Mouse (Mus musculus) hindbrain, embryonic 16.5 days (tissue): ENCODE results near the gene Psma5. TPM values are rescaled to one million over a fixed set of nuclear protein-coding genes. Genes with fewer than 3 reads are reported as not detected.

Experiments used
- ATAC-seq: fragments of 200-750 bp; cut with Nextera tagmentation; 2 replicates; pipeline ENCODE4 v1.8.0; 2017; ENCODE audit warnings: moderate TSS enrichment, moderate library complexity
- H3K27ac ChIP-seq: fragments of 300-500 bp; sonication (generic); 2 replicates; pipeline ENCODE4 v1.5.1; 2014; ENCODE audit warnings: low read depth, mild to moderate bottlenecking, control low read depth, low read length, moderate library complexity
- H3K27me3 ChIP-seq: fragments of 300-500 bp; sonication (generic); replicated peaks from 2 replicates; pipeline ENCODE4 v1.6.1; 2014; ENCODE audit warnings: low read length; ENCODE audit not compliant: control insufficient read depth, insufficient read depth
- H3K36me3 ChIP-seq: fragments of 300-500 bp; sonication (generic); 2 replicates; pipeline ENCODE4 v1.6.1; 2014; ENCODE audit warnings: mild to moderate bottlenecking, low read length, moderate library complexity, mixed read lengths; ENCODE audit not compliant: control insufficient read depth, insufficient read depth
- H3K4me1 ChIP-seq: fragments of 300-500 bp; sonication (generic); 2 replicates; pipeline ENCODE4 v1.6.1; 2014; ENCODE audit warnings: low read depth, low read length; ENCODE audit not compliant: control insufficient read depth, insufficient read depth
- H3K4me2 ChIP-seq: fragments of 300-500 bp; sonication (generic); 2 replicates; pipeline ENCODE4 v1.6.1; 2014; ENCODE audit warnings: mild to moderate bottlenecking, low read length, control low read depth, moderate library complexity
- H3K4me3 ChIP-seq: fragments of 300-500 bp; sonication (generic); 2 replicates; pipeline ENCODE4 v1.5.1; 2014; ENCODE audit warnings: mild to moderate bottlenecking, low read length, control low read depth, moderate library complexity
- H3K9ac ChIP-seq: fragments of 300-500 bp; sonication (generic); 2 replicates; pipeline ENCODE4 v1.6.1; 2014; ENCODE audit warnings: low read depth, mild to moderate bottlenecking, control low read depth, low read length, moderate library complexity
- H3K9me3 ChIP-seq: fragments of 300-500 bp; sonication (generic); 2 replicates; pipeline ENCODE4 v1.6.1; 2014; ENCODE audit warnings: mild to moderate bottlenecking, low read length, moderate library complexity; ENCODE audit not compliant: control insufficient read depth
- WGBS: fragments of 180-500 bp; shearing (Covaris S2); extraction: QIAGEN DNeasy Blood & Tissue Kit; methylation state at CpG from one replicate; pipeline ENCODE4 v1.1.7; 2014; 5-methylcytosine and 5-hydroxymethylcytosine counted together
- polyA plus RNA-seq: library from polyadenylated mRNA; unstranded; fragments of >200 nt; fragmentation: Nextera tagmentation; extraction: Ambion mirVana; gene quantifications from 2 replicates; pipeline ENCODE4 v1.2.1, GENCODE M21; 2015

Psma5 gene
- polyA plus RNA-seq, 1 experiment from 2014 or later, result 246 TPM

- Histone ChIP-seq H3K27me3 (no peaks in the 10 kb centered on the region), H3K36me3 (peaks cover 4% of the 10 kb centered on the region; the same call in 1 of the 2 replicates), H3K4me3 (no peak overlapping the region), H3K9me3 (no peaks in the 10 kb centered on the region), H3K27ac (no peak overlapping the region), H3K9ac (no peak overlapping the region), H3K4me1 (no peaks in the 10 kb centered on the region; the same call in 1 of the 2 replicates), H3K4me2 (no peak overlapping the region)
- WGBS, result 79% methylated on average over 4 of the region's 4 CpGs
- no peak for ATAC-seq
Measured at GRCm38 (mm10) chr3:108313138-108313537, 56.4 kb downstream of the Psma5 start.

GRCm38 (mm10) chr3:108314038-108314675 lies 57.4 kb downstream of the Psma5 start:
- Histone ChIP-seq H3K4me1 (no peaks in the 10 kb centered on the region; the same call in 1 of the 2 replicates), H3K27me3 (no peaks in the 10 kb centered on the region), H3K27ac (no peak overlapping the region), H3K9ac (no peak overlapping the region), H3K9me3 (no peaks in the 10 kb centered on the region), H3K4me3 (no peak overlapping the region), H3K36me3 (peaks cover 4% of the 10 kb centered on the region; the same call in 1 of the 2 replicates), H3K4me2 (no peak overlapping the region)
- no peak for ATAC-seq
- WGBS, result 60% methylated on average over 8 of the region's 8 CpGs

GRCm38 (mm10) chr3:108318517-108318916 lies 61.8 kb downstream of the Psma5 start:
- H3K36me3 ChIP-seq, result no peaks in the 10 kb centered on the region
- no peak overlapping the region for H3K9ac ChIP-seq
- H3K9me3 ChIP-seq, result no peaks in the 10 kb centered on the region
- 65% methylated on average over 2 of the region's 2 CpGs for WGBS
- H3K4me3 ChIP-seq, result no peak overlapping the region
- no peak overlapping the region for H3K27ac ChIP-seq
- no peak for ATAC-seq
- no peak overlapping the region for H3K4me2 ChIP-seq
- H3K27me3 ChIP-seq, result no peaks in the 10 kb centered on the region
- no peaks in the 10 kb centered on the region; the same call in 1 of the 2 replicates for H3K4me1 ChIP-seq

GRCm38 (mm10) chr3:108321671-108322070 lies 64.9 kb downstream of the Psma5 start:
- Histone ChIP-seq H3K9ac (no peak overlapping the region), H3K27ac (no peak overlapping the region), H3K4me3 (no peak overlapping the region), H3K9me3 (no peaks in the 10 kb centered on the region), H3K27me3 (no peaks in the 10 kb centered on the region), H3K36me3 (peaks cover 9% of the 10 kb centered on the region; the same call in 1 of the 2 replicates), H3K4me2 (no peak overlapping the region), H3K4me1 (no peaks in the 10 kb centered on the region; the same call in 1 of the 2 replicates)
- ATAC-seq, result no peak
- whole genome bisulfite sequencing, result 60% methylated on average over 4 of the region's 4 CpGs

GRCm38 (mm10) chr3:108322136-108322535 lies 65.4 kb downstream of the Psma5 start:
- no peaks in the 10 kb centered on the region for H3K27me3 ChIP-seq
- ATAC-seq, result no peak
- WGBS, result 89% methylated on average over 4 of the region's 4 CpGs
- H3K4me2 ChIP-seq, result no peak overlapping the region
- H3K9me3 ChIP-seq, result no peaks in the 10 kb centered on the region
- H3K36me3 ChIP-seq, result peaks cover 12% of the 10 kb centered on the region; the same call in 1 of the 2 replicates
- no peak overlapping the region for H3K9ac ChIP-seq
- H3K4me1 ChIP-seq, result no peaks in the 10 kb centered on the region; the same call in 1 of the 2 replicates
- no peak overlapping the region for H3K27ac ChIP-seq
- no peak overlapping the region for H3K4me3 ChIP-seq

- 85% methylated on average over 3 of the region's 3 CpGs for WGBS
- no peak overlapping the region for H3K27ac ChIP-seq
- no peak overlapping the region for H3K9ac ChIP-seq
- no peak overlapping the region for H3K4me3 ChIP-seq
- no peaks in the 10 kb centered on the region for H3K27me3 ChIP-seq
- peak; percentile 38; the same call in 1 of the 2 replicates for ATAC-seq
- peaks cover under 1% of the 10 kb centered on the region for H3K4me1 ChIP-seq
- H3K36me3 ChIP-seq, result peaks cover 15% of the 10 kb centered on the region
- H3K9me3 ChIP-seq, result no peaks in the 10 kb centered on the region
- H3K4me2 ChIP-seq, result no peak overlapping the region
Measured at GRCm38 (mm10) chr3:108322962-108323361, 66.2 kb downstream of the Psma5 start.

- WGBS, result 81% methylated on average over 4 of the region's 4 CpGs
- Histone ChIP-seq H3K4me2 (no peak overlapping the region), H3K4me1 (peaks cover 4% of the 10 kb centered on the region), H3K27me3 (no peaks in the 10 kb centered on the region), H3K27ac (no peak overlapping the region), H3K9me3 (no peaks in the 10 kb centered on the region), H3K36me3 (peaks cover 19% of the 10 kb centered on the region), H3K4me3 (no peak overlapping the region), H3K9ac (no peak overlapping the region)
- ATAC-seq, result no peak
Measured at GRCm38 (mm10) chr3:108324837-108325236, 68.1 kb downstream of the Psma5 start.

GRCm38 (mm10) chr3:108325521-108325920 lies 68.8 kb downstream of the Psma5 start:
- no peak overlapping the region for H3K27ac ChIP-seq
- ATAC-seq, result no peak
- H3K27me3 ChIP-seq, result no peaks in the 10 kb centered on the region
- H3K9me3 ChIP-seq, result no peaks in the 10 kb centered on the region
- H3K4me3 ChIP-seq, result no peak overlapping the region
- no peak overlapping the region for H3K4me2 ChIP-seq
- H3K36me3 ChIP-seq, result peaks cover 21% of the 10 kb centered on the region
- no peak overlapping the region for H3K9ac ChIP-seq
- 96% methylated on average over 9 of the region's 9 CpGs for WGBS
- peaks cover 4% of the 10 kb centered on the region for H3K4me1 ChIP-seq

- H3K4me2 ChIP-seq, result no peak overlapping the region
- no peak overlapping the region for H3K27ac ChIP-seq
- H3K4me3 ChIP-seq, result no peak overlapping the region
- H3K9me3 ChIP-seq, result no peaks in the 10 kb centered on the region
- H3K9ac ChIP-seq, result no peak overlapping the region
- no peak for ATAC-seq
- 90% methylated on average over 8 of the region's 8 CpGs for WGBS
- H3K4me1 ChIP-seq, result peaks cover 4% of the 10 kb centered on the region
- peaks cover 24% of the 10 kb centered on the region for H3K36me3 ChIP-seq
- H3K27me3 ChIP-seq, result no peaks in the 10 kb centered on the region
Measured at GRCm38 (mm10) chr3:108327275-108327674, 70.5 kb downstream of the Psma5 start.
